Mouse (Mus musculus): ENCODE measurements around the gene Prickle4.

GRCm38 (mm10) chr17:47744086-47744485 lies 49.5 kb upstream of the Prickle4 start:
- TF ChIP-seq CTCF (IDR thresholded peaks at IDR 0.05; ENCODE audit: low read depth) (no peak), EP300 (optimal IDR thresholded peaks at IDR 0.05) (no peak)

All from stomach, postnatal 0 days (tissue).